12 mouse cellular contexts compared by ENCODE assay signal in the genomic region with DNA sequence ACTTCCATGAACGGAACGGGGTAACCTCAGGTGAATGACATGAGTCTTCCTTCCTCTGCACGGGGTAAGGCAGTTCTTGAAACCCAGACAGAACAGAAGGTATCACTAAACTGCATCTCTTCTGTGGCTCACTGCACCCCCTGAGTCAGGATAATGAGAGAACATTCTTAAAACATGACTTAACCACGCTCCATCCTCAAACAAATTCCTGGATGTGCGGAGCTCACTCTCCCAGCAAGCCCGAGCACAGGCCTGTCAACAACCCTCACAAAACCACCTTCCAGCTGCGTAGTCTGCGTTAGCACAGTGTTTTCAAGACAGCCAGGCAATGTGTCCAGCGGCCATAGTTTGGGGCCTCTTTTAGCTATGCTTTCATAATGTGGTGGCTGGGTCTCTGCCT. TPM values are rescaled to one million over a fixed set of nuclear protein-coding genes. Genes with fewer than 3 reads are reported as not detected.
A peak's percentile ranks its signal among the peaks of the same experiment; 100 is the strongest.
DNase-seq lines count a peak whose midpoint lies in the region; ATAC-seq and TF ChIP-seq lines count a peak whose summit lies in the region.
"Had no signal": no experiment of that assay in that cellular context is flagged by ENCODE, and none has a peak within 500 bp of the region (broad histone marks: within the 10 kb centered on the region; RNA-seq: fewer than 3 reads in every experiment).

No protein-coding gene starts in this region.

- H3K4me3 ChIP-seq in kidney, postnatal 0 days (replicated peaks; ENCODE audit: low read depth, low read length) = no peak overlapping the region
- H3K4me3 ChIP-seq in CH12.LX (replicated peaks in 1 of 3; ENCODE audit: low read depth in 2 of 3, low read length in 2 of 3, poor library complexity in 1 of 3) = no peak overlapping the region
- H3K4me3 ChIP-seq in bone marrow macrophage, adult 2 months (ENCODE audit: insufficient read depth, low read length) = 0 out of 2 replicates have a peak overlapping the region, but pooled peaks have one; percentile 9
- H3K4me3 ChIP-seq in limb, embryonic 11.5 days (ENCODE audit: low read depth, low read length) = no peak overlapping the region
- H3K4me3 ChIP-seq: liver, embryonic 15.5 days; neural tube, embryonic 13.5 days had no signal

- no peaks in the 10 kb centered on the region for H3K9me3 ChIP-seq in kidney, postnatal 0 days (replicated peaks; ENCODE audit: low read length)
- H3K9me3 ChIP-seq in CH12.LX (replicated peaks; ENCODE audit: low read length) = no peaks in the 10 kb centered on the region
- H3K9me3 ChIP-seq in limb, embryonic 11.5 days (ENCODE audit: control insufficient read depth, low read length) = no peaks in the 10 kb centered on the region
- H3K9me3 ChIP-seq: liver, embryonic 15.5 days; neural tube, embryonic 13.5 days had no signal

- dilution Hi-C loops in CH12.LX (cut with MboI; ENCODE audit: extremely low pct_ligation_motif_present, extremely low pct_unique_long_range_greater_than_20kb, low sequenced_read_pairs) = no loop called here

- no peaks in the 10 kb centered on the region for H3K27me3 ChIP-seq in kidney, postnatal 0 days (ENCODE audit: insufficient read depth, low read length)
- H3K27me3 ChIP-seq in CH12.LX (replicated peaks) = no peaks in the 10 kb centered on the region
- no peaks in the 10 kb centered on the region for H3K27me3 ChIP-seq in limb, embryonic 11.5 days (ENCODE audit: control insufficient read depth, insufficient read depth, low read length)
- H3K27me3 ChIP-seq: liver, embryonic 15.5 days; neural tube, embryonic 13.5 days had no signal

- in situ Hi-C loops in CH12.LX (cut with MboI; ENCODE audit: low pct_ligation_motif_present, low pct_unique_long_range_greater_than_20kb, low sequenced_read_pairs) = no loop called here

- H3K4me1 ChIP-seq in kidney, postnatal 0 days (replicated peaks; ENCODE audit: insufficient read depth, low read length) = no peaks in the 10 kb centered on the region
- peaks cover 5 to 31% of the 10 kb centered on the region in 2 experiments for H3K4me1 ChIP-seq in CH12.LX (ENCODE audit: control insufficient read depth in 1 of 2, insufficient read depth in 2 of 2)
- H3K4me1 ChIP-seq in bone marrow macrophage, adult 2 months (ENCODE audit: control insufficient read depth, insufficient read depth, low read length) = peaks cover 29% of the 10 kb centered on the region
- no peaks in the 10 kb centered on the region for H3K4me1 ChIP-seq in limb, embryonic 11.5 days (ENCODE audit: control insufficient read depth, insufficient read depth, low read length)
- H3K4me1 ChIP-seq: liver, embryonic 15.5 days had no signal

- TF ChIP-seq CTCF in kidney, postnatal 0 days (IDR thresholded peaks at IDR 0.05; ENCODE audit: low read depth) = no peak
- TF ChIP-seq CTCF in CH12.LX (conservative IDR thresholded peaks at IDR 0.05 in 1 of 2, IDR thresholded peaks at IDR 0.05 in 1 of 2; ENCODE audit: low read depth in 2 of 2, low read length in 2 of 2) = no peak
- TF ChIP-seq CTCF in bone marrow macrophage, adult 2 months (IDR thresholded peaks at IDR 0.05; ENCODE audit: low read depth, low read length) = no peak

- TF ChIP-seq EP300 in CH12.LX (IDR thresholded peaks at IDR 0.05; ENCODE audit: low read length) = no peak

- ATAC-seq in kidney, postnatal 0 days (replicated peaks; ENCODE audit: low FRiP score, low read depth) = no peak; the same call in 1 of the 2 replicates
- no peak for ATAC-seq in limb, embryonic 11.5 days (ENCODE audit: insufficient number of reproducible peaks, low FRiP score, low TSS enrichment, low read depth)
- ATAC-seq in megakaryocyte progenitor cell, adult 5-6 weeks (replicated peaks; ENCODE audit: poor library complexity) = no peak

- no peak overlapping the region for H3K4me2 ChIP-seq in kidney, postnatal 0 days (ENCODE audit: low read length)
- H3K4me2 ChIP-seq in CH12.LX (ENCODE audit: insufficient read depth, low read depth, poor library complexity, severe bottlenecking) = peak overlapping the region; percentile 43
- no peak overlapping the region for H3K4me2 ChIP-seq in limb, embryonic 11.5 days (ENCODE audit: low read depth, severe bottlenecking)
- H3K4me2 ChIP-seq: liver, embryonic 15.5 days; neural tube, embryonic 13.5 days had no signal

- WGBS in kidney, postnatal 0 days = 48% methylated on average over 9 of the region's 9 CpGs
- 59% methylated on average over 9 of the region's 9 CpGs for WGBS in limb, embryonic 11.5 days

- no peak for TF ChIP-seq POLR2A in CH12.LX (IDR thresholded peaks at IDR 0.05; ENCODE audit: low read depth, low read length)
- no peak for TF ChIP-seq POLR2A in bone marrow macrophage, adult 2 months (IDR thresholded peaks at IDR 0.05; ENCODE audit: borderline replicate concordance, low read depth, low read length)

- H3K27ac ChIP-seq in kidney, postnatal 0 days = no peak overlapping the region
- no peak overlapping the region for H3K27ac ChIP-seq in CH12.LX (ENCODE audit: insufficient read depth, low read depth)
- H3K27ac ChIP-seq in bone marrow macrophage, adult 2 months (ENCODE audit: insufficient read depth, low read depth, low read length) = peak overlapping the region; percentile 71
- H3K27ac ChIP-seq in limb, embryonic 11.5 days (replicated peaks; ENCODE audit: low read depth, low read length) = no peak overlapping the region
- H3K27ac ChIP-seq: liver, embryonic 15.5 days; neural tube, embryonic 13.5 days had no signal

- H3K36me3 ChIP-seq in kidney, postnatal 0 days (ENCODE audit: insufficient read depth, low read length) = no peaks in the 10 kb centered on the region
- no peaks in the 10 kb centered on the region for H3K36me3 ChIP-seq in CH12.LX (replicated peaks in 1 of 2; ENCODE audit: control insufficient read depth in 1 of 2, insufficient read depth in 1 of 2, low read length in 1 of 2)
- no peaks in the 10 kb centered on the region for H3K36me3 ChIP-seq in limb, embryonic 11.5 days (ENCODE audit: control insufficient read depth, insufficient read depth, low read length)
- H3K36me3 ChIP-seq: liver, embryonic 15.5 days; neural tube, embryonic 13.5 days had no signal

- no peak for TF ChIP-seq RAD21 in CH12.LX (IDR thresholded peaks at IDR 0.05; ENCODE audit: low read depth, low read length)

- DNase-seq in kidney, postnatal 0 days (ENCODE audit: low spot score) = peak; percentile 43
- no peak for DNase-seq in kidney, postnatal 14 days
- no peak for DNase-seq in CH12.LX (ENCODE audit: extremely low read depth)
- DNase-seq in limb, embryonic 11.5 days (ENCODE audit: low spot score) = peak; percentile 38
- DNase-seq in adrenal gland, adult (ENCODE audit: inconsistent age in 2 of 2, low spot score in 1 of 2) = no peak
- DNase-seq: kidney, postnatal 10 days had no signal

- no peaks in the 10 kb centered on the region for H3K79me2 ChIP-seq in CH12.LX (replicated peaks; ENCODE audit: control insufficient read depth, extremely low read depth, insufficient read depth, poor library complexity, severe bottlenecking)

- H3K9ac ChIP-seq in kidney, postnatal 0 days (ENCODE audit: low read depth, low read length) = no peak overlapping the region
- no peak overlapping the region for H3K9ac ChIP-seq in CH12.LX (ENCODE audit: insufficient read depth, low read depth)
- H3K9ac ChIP-seq in limb, embryonic 11.5 days (ENCODE audit: low read length) = no peak overlapping the region
- H3K9ac ChIP-seq: liver, embryonic 15.5 days; neural tube, embryonic 13.5 days had no signal

TF ChIP-seq in CH12.LX, 34 proteins besides CTCF, POLR2A, EP300 and RAD21:
- TF ChIP-seq USF1 (IDR thresholded peaks at IDR 0.05; ENCODE audit: low read depth, low read length) = no peak
- no peak for TF ChIP-seq RCOR1 (conservative IDR thresholded peaks at IDR 0.05; ENCODE audit: low read depth, low read length)
- no peak for TF ChIP-seq MEF2A (IDR thresholded peaks at IDR 0.05; ENCODE audit: borderline replicate concordance, low read depth, low read length)
- no peak for TF ChIP-seq E2F4 (IDR thresholded peaks at IDR 0.05; ENCODE audit: insufficient replicate concordance, low read depth, low read length)
- TF ChIP-seq MYC (IDR thresholded peaks at IDR 0.05; ENCODE audit: low read depth, low read length) = no peak
- no peak for TF ChIP-seq MXI1 (IDR thresholded peaks at IDR 0.05; ENCODE audit: low read depth, low read length)
- TF ChIP-seq ETS1 (conservative IDR thresholded peaks at IDR 0.05; ENCODE audit: low read depth, low read length) = no peak
- TF ChIP-seq CHD1 (IDR thresholded peaks at IDR 0.05; ENCODE audit: low read depth, low read length) = no peak
- TF ChIP-seq SMC3 (IDR thresholded peaks at IDR 0.05; ENCODE audit: low read depth, low read length) = no peak
- no peak for TF ChIP-seq NRF1 (IDR thresholded peaks at IDR 0.05; ENCODE audit: low read depth, low read length)
- no peak for TF ChIP-seq CHD2 (IDR thresholded peaks at IDR 0.05; ENCODE audit: low read length)
- TF ChIP-seq NELFE (IDR thresholded peaks at IDR 0.05; ENCODE audit: low read depth, low read length) = no peak
- TF ChIP-seq MAZ (IDR thresholded peaks at IDR 0.05; ENCODE audit: low read depth, low read length) = no peak
- no peak for TF ChIP-seq ZMIZ1 (IDR thresholded peaks at IDR 0.05; ENCODE audit: low read depth, low read length)
- TF ChIP-seq KAT2A (IDR thresholded peaks at IDR 0.05; ENCODE audit: insufficient replicate concordance, low read length) = no peak

RNA-seq across cellular contexts. Expression of gene March10, which starts 10.7 kb away (rescaled TPM):
- polyA plus RNA-seq in kidney, postnatal 0 days (2015; fragmentation: Nextera tagmentation; extraction: Ambion mirVana) = 0.83 and 1.2 TPM in 2 replicates
- total RNA-seq in CH12.LX (2012; rRNA removed) = not detected in 2 replicates
- not detected in 2 replicates for total RNA-seq in CH12.LX (2014; rRNA removed)
- not detected in 2 replicates for polyA plus RNA-seq in CH12.LX (2012; ENCODE audit: insufficient read length, low read depth)
- not detected in 2 replicates for polyA plus RNA-seq in bone marrow macrophage, adult 2 months (2012; ENCODE audit: insufficient read depth, insufficient read length, missing spikeins)
- 0.10 TPM in 1 of 2 replicates, not detected in the other for polyA plus RNA-seq in limb, embryonic 11.5 days (2014; fragmentation: Nextera tagmentation; extraction: Ambion mirVana)
- not detected in 2 replicates for total RNA-seq in megakaryocyte progenitor cell, adult 5-6 weeks (2015)
- not detected in 2 replicates for total RNA-seq in megakaryocyte progenitor cell, adult 5-6 weeks (2017)
- total RNA-seq: granulocyte monocyte progenitor cell, adult 5-6 weeks had no signal
- polyA plus RNA-seq: liver, embryonic 15.5 days; neural tube, embryonic 13.5 days; urinary bladder, adult 2 months had no signal

Comparison
In these comparisons a context has a peak if more than half of its experiments do, and no peak if none do; other contexts are left out.
1. DNase-seq: peak in kidney, postnatal 0 days (single experiment) and limb, embryonic 11.5 days (single experiment); none in kidney, postnatal 14 days (single experiment), CH12.LX (single experiment) and adrenal gland, adult (0 of 2).